Mouse (Mus musculus) CH12F3 (cell line): ENCODE measurements around the gene Ctu2.

ENCODE experiments used
- in situ Hi-C: fragments of 300-500 bp; cut with MboI; formaldehyde crosslinking; loops from 2 replicates; pipeline ENCODE4 v1.14.3; 2020; ENCODE audit warnings: low sequenced_read_pairs

Gene Ctu2

GRCm38 (mm10) chr8:122444058-122444748, 31.7 kb upstream of the Ctu2 start:
- in situ Hi-C loops: no loop called here

GRCm38 (mm10) chr8:122445203-122445602, 30.7 kb upstream of the Ctu2 start:
- in situ Hi-C loops: no loop called here

- in situ Hi-C loops: no loop called here
These were observed 24.7 kb upstream of the Ctu2 start for GRCm38 (mm10) chr8:122451161-122451703.

- in situ Hi-C loops: no loop called here
These were observed 23.8 kb upstream of the Ctu2 start for GRCm38 (mm10) chr8:122452154-122452553.

- in situ Hi-C loops: no loop called here
These were observed 21.5 kb upstream of the Ctu2 start for GRCm38 (mm10) chr8:122454409-122454808.

- in situ Hi-C loops: no loop called here
These were observed 18.8 kb upstream of the Ctu2 start for GRCm38 (mm10) chr8:122457171-122457570.

- in situ Hi-C loops: no loop called here
These were observed 16.6 kb upstream of the Ctu2 start for GRCm38 (mm10) chr8:122459218-122459900.

GRCm38 (mm10) chr8:122459990-122460389, 16.0 kb upstream of the Ctu2 start:
- in situ Hi-C loops: no loop called here

GRCm38 (mm10) chr8:122460524-122461472, 15.1 kb upstream of the Ctu2 start, which contains the start of gene Snai3:
Gene Snai3, minus strand, starts transcription at chr8:122460733.
- in situ Hi-C loops: no loop called here

- in situ Hi-C loops: no loop called here
These were observed 14.3 kb upstream of the Ctu2 start for GRCm38 (mm10) chr8:122461473-122462148.

- in situ Hi-C loops: no loop called here
These were observed 13.4 kb upstream of the Ctu2 start for GRCm38 (mm10) chr8:122462510-122462909.

- in situ Hi-C loops: no loop called here
These were observed 12.0 kb upstream of the Ctu2 start for GRCm38 (mm10) chr8:122463651-122464640.

- in situ Hi-C loops: no loop called here
These were observed 11.0 kb upstream of the Ctu2 start for GRCm38 (mm10) chr8:122464985-122465384.

GRCm38 (mm10) chr8:122467816-122468215, 8.1 kb upstream of the Ctu2 start:
- in situ Hi-C loops: no loop called here

- in situ Hi-C loops: no loop called here
These were observed 6.5 kb upstream of the Ctu2 start for GRCm38 (mm10) chr8:122469407-122469806.

GRCm38 (mm10) chr8:122469965-122470364, 6.0 kb upstream of the Ctu2 start:
- in situ Hi-C loops: no loop called here

- in situ Hi-C loops: no loop called here
These were observed 5.3 kb upstream of the Ctu2 start for GRCm38 (mm10) chr8:122470691-122471090.

- in situ Hi-C loops: no loop called here
These were observed 2.0 kb upstream of the Ctu2 start for GRCm38 (mm10) chr8:122473911-122474421.

- in situ Hi-C loops: no loop called here
These were observed 887 bp upstream of the Ctu2 start for GRCm38 (mm10) chr8:122474951-122475560.
